Mouse (Mus musculus) erythroblast, embryonic 14.5 days (primary cell): ENCODE results near the gene Fam174b.

Experiments
- GATA1 ChIP-seq: IDR thresholded peaks from 2 replicates; pipeline ENCODE4 v1.6.1; 2012; ENCODE audit warnings: low read length, inconsistent platforms, mixed read lengths
- TAL1 ChIP-seq: IDR thresholded peaks from 3 replicates; pipeline ENCODE4 v1.6.1; 2012; ENCODE audit warnings: low read length, inconsistent platforms, mixed read lengths

- TF ChIP-seq GATA1: no peak
- no peak for TF ChIP-seq TAL1
These were observed 52.1 kb downstream of the Fam174b start for GRCm38 (mm10) chr7:73792155-73792554.
